Mouse (Mus musculus): Measurements from ENCODE around the gene Ino80e.

DNA sequence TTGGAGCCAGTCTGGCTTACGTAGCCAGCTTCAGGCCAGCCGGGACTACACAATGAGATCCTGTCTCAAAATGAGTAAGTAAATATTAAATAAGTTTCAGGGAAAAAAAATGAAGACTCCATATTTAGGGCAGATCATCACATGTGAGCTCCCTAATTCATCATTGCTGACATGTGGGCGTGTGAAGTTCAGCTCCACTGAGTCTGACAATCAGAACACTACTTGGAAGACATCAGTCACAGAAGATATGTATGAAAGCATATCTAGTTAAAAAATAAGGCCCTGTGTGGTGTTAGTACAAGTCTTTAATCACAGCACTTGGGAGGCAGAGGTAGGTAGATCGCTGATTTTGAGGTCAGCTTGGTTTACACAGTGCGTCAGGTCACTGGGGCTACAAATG is 25.1 kb upstream of the Ino80e start:
- TF ChIP-seq CTCF (IDR thresholded peaks at IDR 0.05; ENCODE audit: insufficient read depth, low read length) (no peak), POLR2A (IDR thresholded peaks at IDR 0.05; ENCODE audit: borderline replicate concordance, extremely low read depth, low read depth, low read length) (no peak)

All from lung, adult 2 months (tissue).